Mouse (Mus musculus) brain, adult 2 months (tissue): ENCODE data around the gene Abcb1a.
"Not testable (repeated sequence)": the region's sequence is repeated elsewhere in the genome, so short reads cannot be mapped to it uniquely, and the experiment has no call there.

Source experiments
- DNase-seq: peaks from one replicate; pipeline ENCODE4 v3.0.0; 2011; ENCODE audit warnings: low read depth, low spot score

Abcb1a gene

GRCm38 (mm10) chr5:8722867-8723266 is 63.0 kb downstream of the Abcb1a start:
- no peak for DNase-seq

- no peak for DNase-seq
These were observed 67.9 kb downstream of the Abcb1a start for GRCm38 (mm10) chr5:8727760-8728159.

- no peak for DNase-seq
These were observed 72.8 kb downstream of the Abcb1a start for GRCm38 (mm10) chr5:8732639-8733038.

GRCm38 (mm10) chr5:8733307-8733706 is 73.4 kb downstream of the Abcb1a start:
- not testable (repeated sequence) for DNase-seq

- DNase-seq: no peak
These were observed 76.5 kb downstream of the Abcb1a start for GRCm38 (mm10) chr5:8736389-8736788.

- no peak for DNase-seq
These were observed 77.2 kb downstream of the Abcb1a start for GRCm38 (mm10) chr5:8737062-8737461.

- DNase-seq: not testable (repeated sequence)
These were observed 87.4 kb downstream of the Abcb1a start for GRCm38 (mm10) chr5:8747244-8747643.

- DNase-seq: no peak
These were observed 113.0 kb downstream of the Abcb1a start for GRCm38 (mm10) chr5:8772866-8773265.

GRCm38 (mm10) chr5:8778311-8778710 is 118.4 kb downstream of the Abcb1a start:
- no peak for DNase-seq

- DNase-seq: no peak
These were observed 118.9 kb downstream of the Abcb1a start for GRCm38 (mm10) chr5:8778751-8779150.

- DNase-seq: no peak
These were observed 132.4 kb downstream of the Abcb1a start for GRCm38 (mm10) chr5:8792281-8792680.
